Mouse (Mus musculus) neural tube, embryonic 13.5 days (tissue): ENCODE measurements around the gene Chd9. TPM values are rescaled to one million over a fixed set of nuclear protein-coding genes. Genes with fewer than 3 reads are reported as not detected.
"Not testable (repeated sequence)": the region's sequence is repeated elsewhere in the genome, so short reads cannot be mapped to it uniquely, and the experiment has no call there.

Source experiments
- ATAC-seq: fragments of 200-750 bp; cut with Nextera tagmentation; 2 replicates; pipeline ENCODE4 v1.8.0; 2017; ENCODE audit warnings: low read depth, mild to moderate bottlenecking, moderate TSS enrichment, moderate library complexity
- H3K27ac ChIP-seq: fragments of 300-500 bp; sonication (generic); replicated peaks from 2 replicates; pipeline ENCODE4 v1.5.1; 2015; ENCODE audit warnings: moderate library complexity, mild to moderate bottlenecking, inconsistent platforms
- H3K27me3 ChIP-seq: fragments of 300-500 bp; sonication (generic); 2 replicates; pipeline ENCODE4 v1.6.1; 2015; ENCODE audit warnings: mild to moderate bottlenecking, inconsistent platforms
- H3K36me3 ChIP-seq: fragments of 300-500 bp; sonication (generic); 2 replicates; pipeline ENCODE4 v1.6.1; 2015; ENCODE audit warnings: mild to moderate bottlenecking, inconsistent platforms
- H3K4me1 ChIP-seq: fragments of 300-500 bp; sonication (generic); replicated peaks from 2 replicates; pipeline ENCODE4 v1.6.1; 2015; ENCODE audit warnings: inconsistent platforms
- H3K4me2 ChIP-seq: fragments of 300-500 bp; sonication (generic); 2 replicates; pipeline ENCODE4 v1.6.1; 2015; ENCODE audit warnings: inconsistent platforms, mild to moderate bottlenecking, moderate library complexity
- H3K4me3 ChIP-seq: fragments of 300-500 bp; sonication (generic); 2 replicates; pipeline ENCODE4 v1.5.1; 2015; ENCODE audit warnings: mild to moderate bottlenecking, inconsistent platforms
- H3K9ac ChIP-seq: fragments of 300-500 bp; sonication (generic); 2 replicates; pipeline ENCODE4 v1.6.1; 2015; ENCODE audit warnings: moderate library complexity, mild to moderate bottlenecking, inconsistent platforms
- H3K9me3 ChIP-seq: fragments of 300-500 bp; sonication (generic); 2 replicates; pipeline ENCODE4 v1.6.1; 2016; ENCODE audit warnings: inconsistent platforms
- WGBS: fragments of 180-500 bp; shearing (Covaris S2); methylation state at CpG from one replicate; pipeline ENCODE4 v1.1.7; 2015; 5-methylcytosine and 5-hydroxymethylcytosine counted together
- polyA plus RNA-seq: library from polyadenylated mRNA; unstranded; fragments of >200 nt; fragmentation: Nextera tagmentation; extraction: Ambion mirVana; gene quantifications from 2 replicates; pipeline ENCODE4 v1.2.1, GENCODE M21; 2015

Chd9 gene
- polyA plus RNA-seq, 1 experiment from 2014 or later = 78.3 TPM

DNA sequence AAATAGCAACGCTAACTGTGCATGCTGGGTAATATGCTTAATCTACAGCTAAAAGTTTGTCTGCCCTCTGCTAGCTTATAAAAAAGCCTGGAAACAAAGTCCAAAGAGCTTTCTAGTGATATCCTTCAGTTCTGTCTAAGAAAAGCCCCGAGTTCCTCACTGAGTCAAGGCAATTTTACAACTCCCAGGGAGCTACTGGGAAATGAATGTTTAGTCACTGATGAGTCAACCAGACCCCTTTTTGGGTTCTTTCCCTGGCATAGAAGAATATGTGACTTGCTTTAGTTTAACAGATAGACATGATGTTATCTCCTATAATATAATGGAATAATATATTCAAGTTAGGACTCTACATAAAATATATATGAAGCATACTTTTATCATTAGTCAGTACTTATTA lies 73.8 kb downstream of the Chd9 start:
- 82% methylated on average over 2 of the region's 2 CpGs for WGBS
- Histone ChIP-seq H3K4me2 (no peak overlapping the region), H3K36me3 (no peaks in the 10 kb centered on the region), H3K9me3 (no peaks in the 10 kb centered on the region), H3K9ac (no peak overlapping the region), H3K4me1 (peaks cover 12% of the 10 kb centered on the region; the same call in 1 of the 2 replicates), H3K4me3 (no peak overlapping the region), H3K27ac (no peak overlapping the region), H3K27me3 (no peaks in the 10 kb centered on the region)
- no peak for ATAC-seq

- Histone ChIP-seq H3K27me3 (no peaks in the 10 kb centered on the region), H3K9ac (no peak overlapping the region), H3K4me2 (no peak overlapping the region), H3K36me3 (no peaks in the 10 kb centered on the region), H3K27ac (no peak overlapping the region), H3K9me3 (no peaks in the 10 kb centered on the region), H3K4me1 (peaks cover 15% of the 10 kb centered on the region), H3K4me3 (no peak overlapping the region)
- ATAC-seq = no peak
- WGBS = 69% methylated on average over 2 of the region's 2 CpGs
These were observed 76.1 kb downstream of the Chd9 start for GRCm38 (mm10) chr8:90904171-90904706.

GRCm38 (mm10) chr8:90906922-90907321 lies 78.8 kb downstream of the Chd9 start:
- Histone ChIP-seq H3K4me2 (peak overlapping the region; percentile 90), H3K36me3 (no peaks in the 10 kb centered on the region), H3K9ac (no peak overlapping the region), H3K4me1 (peaks cover 19% of the 10 kb centered on the region), H3K4me3 (peak overlapping the region; percentile 79; the same call in 1 of the 2 replicates), H3K9me3 (no peaks in the 10 kb centered on the region), H3K27ac (no peak overlapping the region), H3K27me3 (no peaks in the 10 kb centered on the region)
- ATAC-seq = no peak
- 93% methylated on average over 4 of the region's 4 CpGs for WGBS

DNA sequence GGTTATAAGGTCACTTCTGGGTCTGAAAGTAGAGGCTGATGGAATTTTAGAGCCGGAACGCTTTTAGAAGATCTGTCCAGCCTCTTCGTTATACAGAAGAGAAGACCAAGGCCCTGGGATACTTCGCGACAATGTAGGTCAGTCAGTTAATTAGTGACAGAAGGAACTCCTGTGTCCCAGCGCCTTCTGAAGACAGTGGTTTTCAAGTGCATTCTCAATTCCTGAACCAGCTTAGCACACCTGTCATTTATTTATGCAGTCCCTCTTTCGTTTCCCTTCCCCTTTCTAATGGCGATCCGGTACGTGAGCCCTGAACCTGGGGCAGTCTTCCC lies 79.3 kb downstream of the Chd9 start:
- 24% methylated on average over 10 of the region's 10 CpGs for WGBS
- H3K4me1 ChIP-seq = peaks cover 19% of the 10 kb centered on the region
- peak overlapping the region; percentile 91 for H3K27ac ChIP-seq
- H3K9me3 ChIP-seq = no peaks in the 10 kb centered on the region
- H3K4me2 ChIP-seq = peak overlapping the region; percentile 90
- no peaks in the 10 kb centered on the region for H3K36me3 ChIP-seq
- no peaks in the 10 kb centered on the region for H3K27me3 ChIP-seq
- ATAC-seq = no peak; the same call in 1 of the 2 replicates
- H3K4me3 ChIP-seq = peak overlapping the region; percentile 79
- H3K9ac ChIP-seq = peak overlapping the region; percentile 85

GRCm38 (mm10) chr8:90907848-90908551 lies 79.8 kb downstream of the Chd9 start:
- Histone ChIP-seq H3K27me3 (no peaks in the 10 kb centered on the region), H3K4me3 (peak overlapping the region; percentile 79), H3K9ac (peak overlapping the region; percentile 85), H3K27ac (peak overlapping the region; percentile 91), H3K36me3 (no peaks in the 10 kb centered on the region), H3K9me3 (no peaks in the 10 kb centered on the region), H3K4me1 (peaks cover 19% of the 10 kb centered on the region), H3K4me2 (peak overlapping the region; percentile 90)
- under 1% methylated on average over 64 of the region's 89 CpGs for WGBS
- peak; percentile 98 for ATAC-seq

GRCm38 (mm10) chr8:90908580-90909471 lies 80.7 kb downstream of the Chd9 start:
- peak; percentile 70 for ATAC-seq

DNA sequence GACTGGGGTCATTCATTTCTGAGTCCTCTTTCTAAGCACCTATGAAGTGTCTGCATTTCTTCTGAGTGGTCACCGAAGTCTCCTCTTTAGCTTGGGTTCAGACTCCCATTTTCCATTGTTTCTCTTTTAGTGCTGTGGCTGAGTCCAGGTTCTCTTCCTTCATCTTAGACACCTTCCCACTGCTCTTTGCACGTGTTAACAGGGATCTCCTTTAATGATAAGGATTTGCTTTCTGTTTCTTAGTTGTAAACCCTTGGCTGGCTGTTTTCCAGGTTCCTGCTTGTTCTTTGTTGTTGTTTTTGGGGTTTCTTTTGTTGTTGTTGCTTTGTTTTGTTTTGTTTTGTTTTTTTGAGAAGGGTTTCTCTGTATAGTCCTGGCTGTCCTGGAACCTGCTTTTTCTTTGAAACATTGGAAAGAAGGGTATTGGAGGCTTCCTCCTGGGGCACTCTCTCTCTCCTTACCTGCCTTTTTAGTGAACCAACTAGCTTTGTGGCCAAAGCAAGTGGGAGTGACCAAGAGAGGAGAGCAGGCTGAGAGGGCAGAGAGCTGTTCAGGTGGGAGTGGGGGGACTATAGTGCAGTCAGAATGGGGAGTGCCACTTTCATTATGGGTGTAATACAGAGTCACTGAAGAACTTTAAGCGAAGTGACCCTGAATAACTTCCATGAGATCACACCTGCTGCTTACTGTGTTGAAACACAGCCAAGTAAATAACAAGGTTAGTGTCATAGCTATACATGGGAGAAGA lies 95.2 kb downstream of the Chd9 start:
- H3K27me3 ChIP-seq = no peaks in the 10 kb centered on the region
- H3K4me3 ChIP-seq = no peak overlapping the region
- H3K9ac ChIP-seq = no peak overlapping the region
- H3K36me3 ChIP-seq = no peaks in the 10 kb centered on the region
- H3K9me3 ChIP-seq = no peaks in the 10 kb centered on the region
- no peak overlapping the region for H3K4me2 ChIP-seq
- H3K27ac ChIP-seq = no peak overlapping the region
- H3K4me1 ChIP-seq = no peaks in the 10 kb centered on the region
- no peak for ATAC-seq
- WGBS = 79% methylated on average over 3 of the region's 3 CpGs

More at GRCm38 (mm10) chr8:90908580-90909471, 80.7 kb downstream of the Chd9 start:
- under 1% methylated on average over 86 of the region's 89 CpGs for WGBS
- H3K9me3 ChIP-seq = no peaks in the 10 kb centered on the region
- H3K27ac ChIP-seq = peak overlapping the region; percentile 91
- peak overlapping the region; percentile 90 for H3K4me2 ChIP-seq
- H3K9ac ChIP-seq = peak overlapping the region; percentile 85
- H3K4me3 ChIP-seq = peak overlapping the region; percentile 79
- H3K4me1 ChIP-seq = peaks cover 19% of the 10 kb centered on the region
- H3K36me3 ChIP-seq = no peaks in the 10 kb centered on the region
- no peaks in the 10 kb centered on the region for H3K27me3 ChIP-seq

- Histone ChIP-seq H3K4me1 (0 out of 2 replicates have a peak, but pooled peaks cover 3% of the 10 kb centered on the region), H3K9ac (no peak overlapping the region), H3K4me2 (no peak overlapping the region), H3K36me3 (peaks cover 11% of the 10 kb centered on the region), H3K4me3 (no peak overlapping the region), H3K27ac (no peak overlapping the region), H3K9me3 (no peaks in the 10 kb centered on the region), H3K27me3 (no peaks in the 10 kb centered on the region)
- 60% methylated on average over 1 of the region's 1 CpGs for WGBS
- ATAC-seq = no peak
These were observed 100.3 kb downstream of the Chd9 start for GRCm38 (mm10) chr8:90928412-90928811.

- H3K4me2 ChIP-seq, H3K4me1 ChIP-seq, H3K27me3 ChIP-seq, H3K27ac ChIP-seq, H3K4me3 ChIP-seq, H3K9ac ChIP-seq, ATAC-seq, H3K9me3 ChIP-seq: not testable (repeated sequence)
- peaks cover 15% of the 10 kb centered on the region for H3K36me3 ChIP-seq
These were observed 102.0 kb downstream of the Chd9 start for GRCm38 (mm10) chr8:90930125-90930524.

GRCm38 (mm10) chr8:90932934-90933333 lies 104.8 kb downstream of the Chd9 start:
- H3K4me2 ChIP-seq = no peak overlapping the region
- no peak for ATAC-seq
- no peaks in the 10 kb centered on the region for H3K9me3 ChIP-seq
- WGBS = 66% methylated on average over 11 of the region's 11 CpGs
- H3K36me3 ChIP-seq = peaks cover 22% of the 10 kb centered on the region
- H3K4me1 ChIP-seq = 0 out of 2 replicates have a peak, but pooled peaks cover 3% of the 10 kb centered on the region
- H3K4me3 ChIP-seq = no peak overlapping the region
- H3K27me3 ChIP-seq = no peaks in the 10 kb centered on the region
- no peak overlapping the region for H3K27ac ChIP-seq
- H3K9ac ChIP-seq = no peak overlapping the region

DNA sequence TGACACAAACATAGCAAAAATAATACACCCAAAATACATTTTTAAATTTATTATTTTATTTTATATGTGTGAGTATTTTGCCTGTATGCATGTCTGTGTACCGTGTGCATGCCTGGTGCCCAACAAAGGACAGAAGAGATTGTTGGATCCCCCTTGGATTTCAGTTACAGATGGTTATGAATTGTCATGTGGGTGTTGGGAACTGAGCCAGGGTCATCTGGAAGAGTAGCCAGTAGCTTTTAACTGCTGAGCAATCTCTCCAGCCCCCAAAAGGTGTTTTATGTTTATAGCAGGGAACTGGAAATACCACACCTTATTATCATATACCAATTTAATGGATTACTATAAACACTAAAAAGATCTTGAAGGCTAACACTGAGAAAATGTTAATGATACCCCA lies 106.6 kb downstream of the Chd9 start:
- Histone ChIP-seq H3K4me3 (no peak overlapping the region), H3K9me3 (no peaks in the 10 kb centered on the region), H3K27me3 (no peaks in the 10 kb centered on the region), H3K36me3 (peaks cover 22% of the 10 kb centered on the region), H3K27ac (no peak overlapping the region), H3K4me2 (no peak overlapping the region), H3K9ac (no peak overlapping the region), H3K4me1 (0 out of 2 replicates have a peak, but pooled peaks cover 3% of the 10 kb centered on the region)
- no peak for ATAC-seq
- WGBS = 82% methylated on average over 1 of the region's 1 CpGs
